Mouse (Mus musculus) MEL (cell line): ENCODE results near the gene Piga. TPM values are rescaled to one million over a fixed set of nuclear protein-coding genes. Genes with fewer than 3 reads are reported as not detected.
A peak's percentile ranks its signal among the peaks of the same experiment; 100 is the strongest.

Source experiments
- DNase-seq: peaks from one replicate; pipeline ENCODE4 v3.0.0; 2011; ENCODE audit warnings: low read depth, low spot score
- H3K27ac ChIP-seq: 2 replicates; pipeline ENCODE4 v1.5.1; 2012; ENCODE audit warnings: low read depth, mild to moderate bottlenecking, control low read depth, low read length, moderate library complexity; ENCODE audit not compliant: control insufficient read depth
- H3K27me3 ChIP-seq, 2 experiments: fragments of 150-350 bp in 1 of 2; sonication (generic) in 1 of 2; 2 replicates each; pipeline ENCODE4 v1.6.1; 2012; ENCODE audit warnings: low read length in 2 of 2, mild to moderate bottlenecking in 2 of 2, improper control_type of control experiment in 1 of 2, moderate library complexity in 1 of 2; ENCODE audit not compliant: insufficient read depth in 2 of 2, control insufficient read depth in 1 of 2
- H3K36me3 ChIP-seq, 2 experiments: 2 replicates each; pipeline ENCODE4 v1.6.1; 2012 to 2014; ENCODE audit warnings: low read length in 2 of 2, improper control_type of control experiment in 1 of 2, inconsistent platforms in 1 of 2, mild to moderate bottlenecking in 1 of 2; ENCODE audit not compliant: insufficient read depth in 2 of 2, control insufficient read depth in 1 of 2
- H3K4me1 ChIP-seq, 2 experiments: fragments of 150-350 bp in 1 of 2; sonication (generic) in 1 of 2; 2 replicates each; pipeline ENCODE4 v1.6.1; 2012; ENCODE audit warnings: low read length in 2 of 2, improper control_type of control experiment in 1 of 2, mild to moderate bottlenecking in 1 of 2; ENCODE audit not compliant: insufficient read depth in 2 of 2, control insufficient read depth in 1 of 2
- H3K4me3 ChIP-seq, 2 experiments: fragments of 150-350 bp in 1 of 2; sonication (generic) in 1 of 2; 2 replicates each; pipeline ENCODE4 v1.5.1; 2012; ENCODE audit warnings: low read depth in 2 of 2, low read length in 2 of 2, mild to moderate bottlenecking in 2 of 2, moderate library complexity in 2 of 2, control low read depth in 1 of 2, improper control_type of control experiment in 1 of 2; ENCODE audit not compliant: control insufficient read depth in 1 of 2, insufficient read depth in 1 of 2
- H3K79me2 ChIP-seq: 2 replicates; pipeline ENCODE4 v1.6.1; 2012; ENCODE audit warnings: mild to moderate bottlenecking, low read length, moderate library complexity; ENCODE audit not compliant: control insufficient read depth, poor library complexity, insufficient read depth
- H3K9ac ChIP-seq: 2 replicates; pipeline ENCODE4 v1.6.1; 2012; ENCODE audit warnings: low read depth, mild to moderate bottlenecking, control low read depth, low read length, moderate library complexity; ENCODE audit not compliant: control insufficient read depth, poor library complexity, severe bottlenecking
- H3K9me3 ChIP-seq: fragments of 150-350 bp; sonication (generic); replicated peaks from 2 replicates; pipeline ENCODE4 v1.6.1; 2012; ENCODE audit warnings: mild to moderate bottlenecking, low read length, improper control_type of control experiment, moderate library complexity; ENCODE audit not compliant: insufficient read depth
- BHLHE40 ChIP-seq: IDR thresholded peaks from 2 replicates; pipeline ENCODE4 v1.6.1; 2012; ENCODE audit warnings: low read depth, mild to moderate bottlenecking, inconsistent platforms, low read length, improper control_type of control experiment, borderline replicate concordance
- CTCF ChIP-seq, 3 experiments: IDR thresholded peaks in 2 of 3; conservative IDR thresholded peaks in 1 of 3; 2 replicates each; pipeline ENCODE4 v1.5.1; 2011 to 2012; ENCODE audit warnings: low read length in 3 of 3, low read depth in 2 of 3, mild to moderate bottlenecking in 2 of 3, improper control_type of control experiment in 1 of 3, inconsistent platforms in 1 of 3, mixed read lengths in 1 of 3, moderate library complexity in 1 of 3; ENCODE audit not compliant: control insufficient read depth in 1 of 3, insufficient read depth in 1 of 3, poor library complexity in 1 of 3, severe bottlenecking in 1 of 3
- E2F4 ChIP-seq: IDR thresholded peaks from 2 replicates; pipeline ENCODE4 v1.6.1; 2011; ENCODE audit warnings: low read depth, low read length, improper control_type of control experiment, borderline replicate concordance
- ELF1 ChIP-seq: IDR thresholded peaks from 2 replicates; pipeline ENCODE4 v1.6.1; 2014; ENCODE audit warnings: low read depth, mild to moderate bottlenecking, inconsistent platforms, low read length, improper control_type of control experiment, moderate library complexity
- EP300 ChIP-seq, 2 experiments: IDR thresholded peaks; 2 replicates each; pipeline ENCODE4 v1.6.1; 2011; ENCODE audit warnings: improper control_type of control experiment in 2 of 2, low read length in 2 of 2, low read depth in 1 of 2, mild to moderate bottlenecking in 1 of 2
- GABPA ChIP-seq: IDR thresholded peaks from 2 replicates; pipeline ENCODE4 v1.6.1; 2012; ENCODE audit warnings: low read depth, mild to moderate bottlenecking, inconsistent platforms, low read length, improper control_type of control experiment, moderate library complexity
- GATA1 ChIP-seq: IDR thresholded peaks from 2 replicates; pipeline ENCODE4 v1.6.1; 2011; ENCODE audit warnings: low read depth, low read length, improper control_type of control experiment
- HCFC1 ChIP-seq: IDR thresholded peaks from 2 replicates; pipeline ENCODE4 v1.6.1; 2012; ENCODE audit warnings: low read depth, mild to moderate bottlenecking, inconsistent platforms, low read length, improper control_type of control experiment, moderate library complexity
- JUND ChIP-seq: IDR thresholded peaks from 2 replicates; pipeline ENCODE4 v1.6.1; 2011; ENCODE audit warnings: low read depth, mild to moderate bottlenecking, improper control_type of control experiment, low read length
- MAZ ChIP-seq: IDR thresholded peaks from 2 replicates; pipeline ENCODE4 v1.6.1; 2012; ENCODE audit warnings: low read depth, mild to moderate bottlenecking, inconsistent platforms, low read length, improper control_type of control experiment
- MEF2A ChIP-seq: IDR thresholded peaks from 2 replicates; pipeline ENCODE4 v1.6.1; 2014; ENCODE audit warnings: low read depth, mild to moderate bottlenecking, inconsistent platforms, low read length, improper control_type of control experiment; ENCODE audit not compliant: poor library complexity, insufficient replicate concordance, severe bottlenecking; ENCODE audit errors: extremely low read depth
- MXI1 ChIP-seq: IDR thresholded peaks from 2 replicates; pipeline ENCODE4 v1.6.1; 2011; ENCODE audit warnings: mild to moderate bottlenecking, low read depth, low read length, improper control_type of control experiment
- MYB ChIP-seq: IDR thresholded peaks from 2 replicates; pipeline ENCODE4 v1.6.1; 2011; ENCODE audit warnings: mild to moderate bottlenecking, low read depth, low read length, improper control_type of control experiment
- MYC ChIP-seq: IDR thresholded peaks from 2 replicates; pipeline ENCODE4 v1.6.1; 2011; ENCODE audit warnings: low read depth, mild to moderate bottlenecking, low read length, improper control_type of control experiment, moderate library complexity
- NELFE ChIP-seq: IDR thresholded peaks from 2 replicates; pipeline ENCODE4 v1.6.1; 2011; ENCODE audit warnings: low read depth, low read length, improper control_type of control experiment
- NRF1 ChIP-seq: IDR thresholded peaks from 2 replicates; pipeline ENCODE4 v1.6.1; 2014; ENCODE audit warnings: low read depth, mild to moderate bottlenecking, inconsistent platforms, low read length, improper control_type of control experiment, moderate library complexity; ENCODE audit not compliant: poor library complexity, insufficient read depth, severe bottlenecking
- POLR2A ChIP-seq, 2 experiments: IDR thresholded peaks; 2 replicates each; pipeline ENCODE4 v1.6.1; 2011 to 2012; ENCODE audit warnings: low read length in 2 of 2, mild to moderate bottlenecking in 2 of 2, control low read depth in 1 of 2, improper control_type of control experiment in 1 of 2, low read depth in 1 of 2, moderate library complexity in 1 of 2; ENCODE audit not compliant: control insufficient read depth in 1 of 2, insufficient read depth in 1 of 2, poor library complexity in 1 of 2
- POLR2AphosphoS2 ChIP-seq: IDR thresholded peaks from 2 replicates; pipeline ENCODE4 v1.6.1; 2011; ENCODE audit warnings: low read length, improper control_type of control experiment
- RAD21 ChIP-seq: IDR thresholded peaks from 2 replicates; pipeline ENCODE4 v1.6.1; 2011; ENCODE audit warnings: mild to moderate bottlenecking, low read depth, low read length, improper control_type of control experiment
- RCOR1 ChIP-seq: IDR thresholded peaks from 2 replicates; pipeline ENCODE4 v1.6.1; 2012; ENCODE audit warnings: low read depth, mild to moderate bottlenecking, inconsistent platforms, low read length, improper control_type of control experiment
- SIN3A ChIP-seq: IDR thresholded peaks from 2 replicates; pipeline ENCODE4 v1.6.1; 2012; ENCODE audit warnings: low read length, improper control_type of control experiment, inconsistent platforms
- ZKSCAN1 ChIP-seq: IDR thresholded peaks from 2 replicates; pipeline ENCODE4 v1.6.1; 2012; ENCODE audit warnings: low read depth, mild to moderate bottlenecking, inconsistent platforms, low read length, improper control_type of control experiment, moderate library complexity
- ZMIZ1 ChIP-seq: IDR thresholded peaks from 2 replicates; pipeline ENCODE4 v1.6.1; 2012; ENCODE audit warnings: low read depth, mild to moderate bottlenecking, inconsistent platforms, low read length, improper control_type of control experiment, moderate library complexity
- polyA plus RNA-seq, 2 experiments: library from polyadenylated mRNA; stranded (reverse) in 1 of 2; unstranded in 1 of 2; fragments of >175 nt in 1 of 2; fragments of >200 nt in 1 of 2; gene quantifications; 2 replicates each; pipeline versions ENCODE4 v1.2.1 to v1.2.4; 2012; ENCODE audit warnings: low replicate concordance in 2 of 2, low read depth in 1 of 2; ENCODE audit not compliant: insufficient read length in 2 of 2, insufficient read depth in 1 of 2, missing spikeins in 1 of 2
- total RNA-seq: library from RNA; depleted of rRNA; stranded (reverse); fragments of 300-350 nt; gene quantifications from 2 replicates; pipeline ENCODE4 v1.2.3, GENCODE M21; 2012

Piga gene
- total and polyA plus RNA-seq, 3 experiments: 21.5 to 41.2 (median 30.0) TPM

DNA sequence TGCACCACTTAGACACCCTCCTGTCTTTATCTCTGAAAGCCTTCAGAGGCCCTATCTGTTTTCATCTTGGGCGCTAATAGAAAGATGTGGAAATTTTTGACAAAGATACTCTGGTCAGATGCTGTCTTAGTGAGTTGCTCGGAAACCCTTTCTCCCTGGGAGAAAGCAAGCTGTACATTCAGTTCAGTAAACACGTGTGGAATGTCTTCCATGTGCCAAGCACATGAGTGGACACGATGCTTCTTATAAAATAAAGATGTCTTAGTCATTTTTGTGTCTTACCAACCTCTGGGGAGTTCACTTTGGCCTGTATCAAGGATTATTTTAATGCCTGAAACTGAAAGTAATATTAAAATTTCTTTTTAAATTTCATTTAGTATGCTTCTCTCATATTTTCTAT lies 39.9 kb upstream of the Piga start:
- no peak for DNase-seq
- no peaks in the 10 kb centered on the region for H3K79me2 ChIP-seq
- H3K9ac ChIP-seq: no peak overlapping the region

DNA sequence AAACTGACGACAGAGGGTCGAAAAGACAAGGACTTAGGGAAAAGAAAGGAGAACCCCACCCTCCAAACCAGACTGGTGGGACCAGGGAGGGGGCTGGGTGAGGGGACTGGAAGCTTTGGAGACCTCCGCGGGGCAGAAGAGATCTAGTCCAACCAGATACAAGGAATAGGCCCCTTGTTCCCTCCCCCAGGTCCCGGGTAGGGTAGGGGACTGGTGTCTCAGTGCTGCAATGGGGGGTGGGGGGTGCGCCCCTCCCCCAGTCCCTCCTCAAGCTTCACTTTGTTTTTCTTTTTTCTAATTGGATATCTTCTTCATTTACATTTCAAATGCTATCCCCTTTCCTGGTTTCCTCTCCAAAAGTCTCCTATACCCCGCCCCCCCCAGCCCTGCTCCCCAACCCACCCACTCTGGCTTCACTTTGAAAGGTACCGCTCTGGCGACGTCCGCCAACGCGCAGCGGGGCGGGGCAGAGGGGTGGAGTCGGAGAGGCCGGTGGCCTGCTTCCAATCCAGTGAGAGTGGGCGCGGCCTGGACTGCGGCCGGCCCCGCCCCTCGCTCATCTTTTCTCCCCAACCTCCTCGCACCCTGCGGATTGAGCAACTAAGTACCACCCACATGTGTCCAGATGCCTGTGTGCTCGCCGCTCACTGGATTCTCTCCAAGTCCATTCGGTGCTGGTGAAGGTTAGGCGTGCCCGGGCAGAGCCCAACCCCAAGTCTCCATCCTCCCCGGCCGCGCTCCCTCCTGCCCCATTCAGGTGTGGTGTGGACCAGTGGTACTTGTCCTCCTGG lies 37.8 kb upstream of the Piga start:
- H3K79me2 ChIP-seq: no peaks in the 10 kb centered on the region
- H3K9ac ChIP-seq: peak overlapping the region; percentile 32
- no peak overlapping the region for H3K27ac ChIP-seq
- H3K4me1 ChIP-seq: no peaks in the 10 kb centered on the region; a peak in 1 of 4 replicates
- peak; percentile 91 for DNase-seq
- TF ChIP-seq CTCF (IDR thresholded peaks at IDR 0.05 in 2 of 3, conservative IDR thresholded peaks at IDR 0.05 in 1 of 3; ENCODE audit: control insufficient read depth in 1 of 3, insufficient read depth in 1 of 3, low read depth in 2 of 3, low read length in 3 of 3, poor library complexity in 1 of 3, severe bottlenecking in 1 of 3): no peak
- no peak for TF ChIP-seq NELFE
- TF ChIP-seq NRF1: peak; percentile 38; the same call in 1 of the 2 replicates
- no peak for TF ChIP-seq ZMIZ1
- TF ChIP-seq MYB: no peak
- TF ChIP-seq HCFC1: peak; percentile 45
- no peak for TF ChIP-seq ZKSCAN1
- TF ChIP-seq E2F4: no peak
- 0 out of 2 replicates have a peak, but pooled peaks have one; percentile 39 for TF ChIP-seq MXI1
- TF ChIP-seq, all 39 proteins: peak for 3
- Histone ChIP-seq H3K36me3 (peaks cover 0 to 3% of the 10 kb centered on the region in 2 experiments; a peak in 1 of 4 replicates), H3K4me3 (peak overlapping the region; percentile 46 to 75), H3K9me3 (no peaks in the 10 kb centered on the region), H3K27me3 (no peaks in the 10 kb centered on the region)

More for the DNA sequence above, 39.9 kb upstream of the Piga start:
- TF ChIP-seq BHLHE40: no peak
- TF ChIP-seq MYB: no peak
- no peak for TF ChIP-seq POLR2A (IDR thresholded peaks at IDR 0.05; ENCODE audit: control insufficient read depth in 1 of 2, insufficient read depth in 1 of 2, low read depth in 1 of 2, low read length in 2 of 2, poor library complexity in 1 of 2)
- no peak for TF ChIP-seq EP300 (IDR thresholded peaks at IDR 0.05; ENCODE audit: low read depth in 1 of 2, low read length in 2 of 2)
- TF ChIP-seq GATA1: no peak
- Histone ChIP-seq H3K9me3 (no peaks in the 10 kb centered on the region), H3K4me3 (no peak overlapping the region), H3K36me3 (peaks cover 0 to 3% of the 10 kb centered on the region in 2 experiments; a peak in 1 of 4 replicates), H3K27ac (no peak overlapping the region), H3K27me3 (no peaks in the 10 kb centered on the region), H3K4me1 (no peaks in the 10 kb centered on the region; a peak in 1 of 4 replicates)

DNA sequence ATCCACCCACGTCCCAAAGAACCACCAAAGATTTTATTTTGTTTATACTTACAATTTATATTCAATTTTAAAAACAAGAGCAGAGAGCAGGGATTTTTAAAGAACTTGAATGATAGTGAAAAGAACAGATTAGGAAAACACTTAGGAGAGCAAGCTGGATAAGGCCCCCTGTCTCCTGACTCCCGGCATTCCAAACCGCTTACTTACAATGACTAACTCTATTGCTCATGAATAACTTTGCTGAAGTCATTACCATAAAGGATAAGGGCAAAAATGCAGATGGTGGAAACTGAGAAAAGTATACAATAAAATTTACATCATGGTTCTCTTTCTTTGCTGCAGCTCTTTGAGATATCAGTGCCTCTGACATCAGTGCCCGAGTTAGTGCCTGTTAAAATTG lies 25.5 kb upstream of the Piga start:
- TF ChIP-seq BHLHE40: no peak
- TF ChIP-seq SIN3A: no peak
- TF ChIP-seq E2F4: no peak
- TF ChIP-seq ELF1: no peak
- TF ChIP-seq POLR2AphosphoS2: no peak
- no peak for TF ChIP-seq RAD21
- no peak for TF ChIP-seq MYC
- no peak for TF ChIP-seq GABPA
- no peak for TF ChIP-seq MAZ
- TF ChIP-seq NRF1: no peak
- no peak for TF ChIP-seq GATA1
- no peak for TF ChIP-seq JUND
- TF ChIP-seq RCOR1: no peak
- TF ChIP-seq MEF2A: no peak
- H3K27me3 ChIP-seq: no peaks in the 10 kb centered on the region
- peaks cover 0 to 3% of the 10 kb centered on the region in 2 experiments; a peak in 1 of 4 replicates for H3K4me1 ChIP-seq
- H3K9me3 ChIP-seq: no peaks in the 10 kb centered on the region
- no peak overlapping the region for H3K27ac ChIP-seq
- DNase-seq: no peak
- H3K4me3 ChIP-seq: no peak overlapping the region
- H3K36me3 ChIP-seq: peaks cover 0 to 3% of the 10 kb centered on the region in 2 experiments; a peak in 1 of 4 replicates
- no peak overlapping the region for H3K9ac ChIP-seq
- no peaks in the 10 kb centered on the region for H3K79me2 ChIP-seq
